Mouse (Mus musculus) cerebral cortex, adult 2 months (tissue): Measurements from ENCODE around the gene Apobec3.

Source experiments
- WGBS: fragments of 180-500 bp; shearing (Covaris S2); methylation state at CpG from one replicate; pipeline ENCODE4 v1.1.7; 2018; 5-methylcytosine and 5-hydroxymethylcytosine counted together

Apobec3 gene

DNA sequence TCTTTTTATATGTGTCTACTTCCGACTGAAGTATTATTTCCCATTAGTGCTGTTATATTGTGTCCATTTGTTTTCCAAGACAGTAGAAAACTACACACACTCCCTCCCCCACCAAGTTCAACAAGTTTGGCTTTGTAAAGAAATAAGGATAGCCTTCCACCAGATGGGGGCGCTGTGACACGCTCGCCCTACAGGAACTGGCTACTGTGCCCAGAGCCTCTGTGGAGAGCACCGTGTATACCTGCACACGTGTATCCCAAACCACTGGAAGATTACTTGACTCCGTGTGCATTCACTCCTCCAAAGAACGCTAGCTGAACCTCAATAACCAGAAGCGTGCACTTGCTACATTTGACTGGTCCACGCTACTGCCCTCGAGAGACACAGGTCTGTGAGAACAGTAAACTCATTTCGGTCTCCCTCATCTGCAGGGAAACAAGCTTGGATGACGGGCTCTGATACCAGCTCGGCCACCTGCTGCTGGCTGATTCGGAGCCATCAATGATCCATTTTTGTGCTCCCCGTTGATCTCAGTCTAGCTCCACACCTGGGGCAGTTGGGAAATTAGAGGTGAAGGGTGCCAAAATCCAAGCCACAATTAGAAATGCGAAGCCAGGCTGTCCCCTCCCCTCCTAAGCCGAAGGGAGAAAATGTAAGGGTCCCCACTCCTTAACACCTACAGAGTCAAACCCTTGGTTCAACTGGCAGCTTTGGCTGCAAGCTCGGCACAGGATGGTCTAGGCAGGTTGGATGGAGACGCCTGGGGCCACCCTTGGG lies at the start of gene Apobec3:
TSS of gene Apobec3 (plus strand) at position 224 of the 777 bp plus-strand sequence.
- WGBS = 5% methylated on average over 20 of the region's 20 CpGs

DNA sequence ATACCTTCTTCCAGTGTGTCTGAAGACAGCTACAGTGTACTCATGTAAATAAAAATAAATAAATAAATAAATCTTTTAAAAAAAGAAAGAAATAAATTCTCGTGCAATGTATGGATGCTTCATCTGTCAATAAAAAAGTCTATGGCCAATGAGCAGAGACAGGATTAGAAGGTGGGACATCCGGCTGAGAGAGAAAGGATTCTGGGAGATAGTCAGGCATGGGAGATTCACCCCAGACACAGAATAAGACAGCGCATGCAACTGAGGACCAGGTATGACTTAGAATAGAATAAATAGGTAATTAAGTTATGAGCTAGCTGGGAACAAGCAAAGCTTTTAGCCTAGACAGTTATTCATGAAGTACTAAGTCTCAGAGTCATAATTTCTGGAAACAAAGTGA lies 48.5 kb upstream of the Apobec3 start:
- 85% methylated on average over 3 of the region's 3 CpGs for WGBS

DNA sequence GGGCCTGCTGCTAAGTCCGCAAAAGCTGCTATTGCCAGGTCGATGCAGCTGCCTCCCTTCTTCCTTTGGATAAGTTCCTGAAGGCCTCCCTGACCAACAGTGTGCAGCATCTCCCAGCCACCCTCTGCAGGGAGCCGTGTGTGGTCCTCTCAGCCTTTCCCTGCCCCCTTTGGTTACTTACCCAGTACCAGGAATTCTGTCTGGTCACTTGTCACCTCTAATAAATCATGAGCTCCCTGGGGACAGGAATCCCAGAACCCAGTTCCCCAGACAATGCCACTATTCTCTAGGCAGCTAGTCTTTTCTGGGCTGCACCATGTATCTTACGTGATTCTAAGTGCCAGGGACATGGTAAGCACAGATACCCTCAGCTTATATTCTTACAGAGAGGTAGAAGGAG lies 45.5 kb upstream of the Apobec3 start:
- WGBS = 80% methylated on average over 4 of the region's 4 CpGs

DNA sequence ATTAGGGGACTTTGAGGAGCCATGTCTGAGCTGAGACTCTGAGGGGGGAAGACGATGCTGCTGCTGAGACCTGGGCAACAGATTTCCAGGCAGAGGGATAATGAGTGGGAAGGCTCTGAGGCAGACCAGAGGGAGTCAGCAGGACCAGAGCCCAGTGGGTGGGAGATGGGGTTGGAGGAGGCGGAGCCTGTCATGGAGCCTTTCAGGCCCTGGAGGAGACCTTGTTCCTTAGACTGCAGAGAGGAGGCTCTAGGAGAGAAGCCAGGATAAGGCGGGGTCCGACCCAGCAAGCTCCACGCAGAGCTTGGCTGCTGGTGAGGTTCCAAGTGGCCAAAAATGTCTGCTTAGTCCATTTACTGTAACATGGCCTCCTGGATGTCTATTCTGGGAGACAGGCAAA lies 44.4 kb upstream of the Apobec3 start:
- 21% methylated on average over 5 of the region's 5 CpGs for WGBS

DNA sequence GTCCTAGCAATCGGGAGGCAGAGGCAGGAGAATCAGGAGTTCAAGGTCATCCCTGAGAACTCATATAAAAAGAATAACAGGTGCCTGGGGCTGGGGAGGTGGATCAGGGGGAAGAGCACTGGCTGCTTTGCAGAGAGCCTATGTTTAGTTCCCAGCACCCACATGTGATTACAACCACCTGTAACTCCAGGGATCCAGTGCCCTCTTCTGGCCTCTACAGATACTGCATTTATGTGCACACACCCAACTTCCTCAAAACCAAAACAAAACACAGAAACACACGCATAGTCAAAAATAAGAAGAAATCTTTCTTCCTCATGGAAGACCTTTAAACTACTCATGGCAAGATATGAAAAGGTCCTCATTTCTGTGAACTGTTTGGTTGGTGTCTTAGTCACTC lies 41.3 kb upstream of the Apobec3 start:
- 95% methylated on average over 2 of the region's 2 CpGs for WGBS

DNA sequence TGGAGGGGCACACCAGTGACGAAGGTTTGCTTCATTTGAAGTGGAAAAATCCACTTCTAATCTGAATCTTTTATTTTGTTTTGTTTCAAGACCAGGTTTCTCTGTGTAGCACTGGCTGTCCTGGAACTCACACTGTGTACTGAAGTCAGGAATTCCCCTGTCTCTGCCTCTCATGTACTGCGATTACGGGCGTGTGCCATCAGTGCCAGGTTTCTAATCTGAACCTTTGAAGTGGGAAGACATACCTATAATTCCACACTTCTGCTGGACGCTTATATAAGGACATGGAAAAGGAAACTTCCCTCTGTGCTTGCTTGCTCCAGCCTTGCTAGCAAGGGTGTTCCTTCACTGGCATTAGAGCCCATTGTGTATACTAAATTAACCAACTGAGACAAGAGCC lies 32.5 kb upstream of the Apobec3 start:
- 80% methylated on average over 5 of the region's 5 CpGs for WGBS

DNA sequence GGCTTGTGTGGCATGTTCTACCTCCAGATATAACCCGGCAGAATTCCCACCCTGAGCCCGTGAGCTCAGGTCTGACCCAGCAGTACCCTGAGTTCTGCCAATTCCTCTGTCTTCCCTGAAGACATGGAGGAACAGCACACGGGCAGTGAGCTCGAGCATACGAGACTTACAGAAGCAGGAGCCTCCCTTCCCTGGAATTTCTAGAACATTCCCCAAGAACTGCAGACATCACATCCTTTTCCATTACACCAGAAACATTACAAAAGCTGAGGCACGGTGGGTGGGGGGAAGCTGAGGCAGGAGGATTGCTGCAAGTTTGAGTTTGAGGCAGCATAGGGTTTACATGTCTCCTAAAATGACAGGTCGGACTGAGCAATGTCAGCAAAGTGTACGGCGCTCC lies 31.6 kb upstream of the Apobec3 start:
- WGBS = 85% methylated on average over 9 of the region's 9 CpGs

DNA sequence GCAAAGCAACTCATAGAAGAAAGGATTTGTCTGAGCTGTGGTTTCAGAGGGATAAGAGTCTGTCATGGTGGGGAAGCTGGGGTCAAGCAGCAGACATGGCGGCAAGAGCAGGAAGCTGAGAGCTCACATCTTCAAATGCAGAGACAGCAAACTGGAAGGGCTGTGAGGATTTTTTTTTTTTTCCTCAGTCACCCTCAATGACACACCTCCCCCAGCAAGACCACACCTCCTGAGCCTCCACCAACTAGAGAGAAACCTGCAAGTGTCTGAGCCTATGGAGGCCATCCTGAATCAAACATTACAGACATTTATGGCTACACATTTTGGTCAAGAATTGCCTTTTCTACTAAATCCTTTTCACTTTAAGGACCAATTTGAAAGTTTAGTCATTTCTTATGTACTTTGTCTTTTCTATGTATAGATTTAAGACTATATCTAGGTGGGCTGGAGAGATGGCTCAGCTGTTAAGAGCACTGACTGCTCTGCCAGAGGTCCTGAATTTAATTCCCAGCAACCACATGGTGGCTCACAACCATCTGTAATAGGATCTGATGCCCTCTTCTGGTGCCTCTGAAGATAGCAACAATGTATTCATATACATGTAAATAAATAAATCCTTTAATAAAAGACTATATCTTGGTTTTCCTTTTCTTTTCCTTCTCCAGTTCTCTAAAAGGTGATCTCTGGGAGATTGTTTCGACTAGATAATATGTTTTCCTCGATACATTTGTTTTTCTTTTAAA lies 24.0 kb upstream of the Apobec3 start:
- WGBS = 91% methylated on average over 3 of the region's 3 CpGs

DNA sequence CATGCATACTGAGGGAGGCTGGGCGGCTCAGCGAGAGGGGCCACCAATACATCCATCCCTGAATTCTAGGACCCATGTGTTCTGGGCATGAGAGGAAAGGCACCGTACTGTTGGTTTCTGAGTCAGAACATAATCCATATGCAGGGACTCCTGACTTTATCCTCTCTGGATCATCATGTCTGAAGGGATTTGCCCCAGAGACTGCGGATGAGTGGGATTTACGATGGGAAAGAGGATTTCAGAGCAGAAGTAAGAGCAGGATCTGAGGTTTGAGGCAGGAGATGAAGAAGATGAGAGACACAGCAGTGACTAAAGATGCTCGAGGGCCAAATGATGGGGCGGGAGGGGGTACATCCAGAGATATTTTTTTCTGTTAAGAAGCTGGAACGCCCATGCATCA lies 17.9 kb upstream of the Apobec3 start:
- 89% methylated on average over 8 of the region's 8 CpGs for WGBS

DNA sequence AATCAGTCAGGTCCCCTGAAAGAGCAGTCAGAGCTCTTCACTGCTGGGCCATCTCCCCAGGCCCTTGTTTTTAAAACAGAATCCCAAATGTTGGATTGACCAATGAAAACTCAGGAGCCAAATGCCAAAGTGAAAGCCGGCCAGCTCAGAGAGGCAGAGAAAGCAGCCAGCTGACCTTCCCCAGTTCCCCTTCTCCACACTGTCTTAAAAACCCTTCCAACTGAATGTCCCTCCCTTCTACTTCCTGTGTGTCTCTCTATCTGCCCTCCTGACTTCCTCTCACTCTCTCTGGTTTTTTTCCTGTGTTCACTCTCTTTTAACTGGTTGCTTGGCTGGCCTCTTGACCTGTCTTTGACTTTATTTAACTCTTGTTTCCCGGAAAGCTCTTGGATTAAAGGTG lies 17.5 kb upstream of the Apobec3 start:
- 70% methylated on average over 2 of the region's 2 CpGs for WGBS

DNA sequence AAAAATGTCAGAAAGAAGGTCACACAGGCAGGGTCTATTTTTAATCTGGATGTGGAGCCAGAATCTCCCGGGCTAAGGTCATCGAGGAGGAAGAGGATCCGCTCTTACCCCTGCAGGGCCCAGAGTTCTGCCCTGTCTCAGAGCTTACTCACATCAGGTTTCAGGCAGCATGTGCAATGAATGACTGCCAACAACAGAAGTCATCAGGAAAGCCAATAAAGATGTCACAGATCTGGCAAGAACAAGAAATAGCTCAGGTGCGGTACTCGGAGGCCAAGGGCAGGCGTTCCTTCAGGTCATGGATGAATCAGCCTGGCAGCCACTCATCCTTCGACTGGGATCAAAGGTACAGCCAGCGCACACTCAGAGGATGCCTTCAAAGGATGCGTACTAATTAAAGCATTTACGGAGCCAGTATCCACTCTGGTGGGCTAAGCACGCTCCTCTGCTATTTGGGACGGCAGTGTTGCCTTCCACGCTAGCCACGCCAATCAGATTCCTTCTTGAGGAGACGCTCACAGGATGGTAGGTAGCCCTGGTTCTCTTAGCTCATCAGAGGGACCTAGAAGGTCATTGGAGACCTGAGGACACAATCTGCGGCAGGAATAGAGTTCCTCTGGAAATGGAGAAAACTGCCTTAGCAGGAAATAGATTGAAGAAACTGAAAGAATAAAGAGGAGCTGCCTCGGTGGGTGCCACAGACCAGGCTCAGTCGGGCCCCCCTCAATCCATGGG lies 16.0 kb upstream of the Apobec3 start:
- WGBS = 86% methylated on average over 18 of the region's 18 CpGs

DNA sequence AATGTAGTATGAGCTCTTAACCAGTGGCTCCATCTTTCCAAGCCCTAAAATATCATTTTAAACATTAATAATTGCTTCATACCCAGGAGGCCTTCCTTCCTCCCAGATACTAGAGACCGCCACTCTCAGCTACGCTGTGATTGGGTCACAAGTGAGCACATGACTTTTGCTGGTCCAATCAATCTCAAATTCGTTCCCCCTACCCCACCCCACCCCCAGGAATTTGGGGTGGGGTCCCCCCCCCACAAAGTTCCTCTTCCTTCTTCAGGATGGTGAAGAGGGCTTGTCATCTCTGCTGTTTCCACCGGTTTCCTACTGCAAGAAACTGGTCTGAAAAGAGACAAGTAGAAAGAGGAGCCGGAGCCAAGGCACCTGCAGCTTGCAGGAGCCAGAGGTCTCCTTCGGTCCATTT lies 12.7 kb upstream of the Apobec3 start:
- WGBS = 64% methylated on average over 6 of the region's 6 CpGs

DNA sequence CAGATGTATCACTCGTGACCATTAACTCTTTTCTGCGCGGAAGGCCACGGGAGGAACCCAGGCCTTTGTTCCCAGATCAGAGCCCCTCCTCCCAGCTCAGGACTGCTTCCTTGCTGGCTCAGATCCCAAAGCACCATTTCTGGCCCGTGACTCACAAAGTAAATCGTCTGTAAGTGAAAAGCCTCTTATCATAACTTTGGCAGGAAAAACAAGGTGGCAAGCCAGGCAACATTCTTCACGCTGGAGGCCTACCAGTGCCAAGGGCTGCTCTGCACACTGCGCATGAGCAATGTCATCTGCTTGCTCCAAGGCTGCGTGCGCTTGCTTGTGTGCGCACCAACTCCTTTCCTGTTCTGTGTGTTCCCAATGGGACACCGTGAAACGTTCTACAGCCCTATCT lies 12.1 kb upstream of the Apobec3 start:
- 13% methylated on average over 13 of the region's 13 CpGs for WGBS

DNA sequence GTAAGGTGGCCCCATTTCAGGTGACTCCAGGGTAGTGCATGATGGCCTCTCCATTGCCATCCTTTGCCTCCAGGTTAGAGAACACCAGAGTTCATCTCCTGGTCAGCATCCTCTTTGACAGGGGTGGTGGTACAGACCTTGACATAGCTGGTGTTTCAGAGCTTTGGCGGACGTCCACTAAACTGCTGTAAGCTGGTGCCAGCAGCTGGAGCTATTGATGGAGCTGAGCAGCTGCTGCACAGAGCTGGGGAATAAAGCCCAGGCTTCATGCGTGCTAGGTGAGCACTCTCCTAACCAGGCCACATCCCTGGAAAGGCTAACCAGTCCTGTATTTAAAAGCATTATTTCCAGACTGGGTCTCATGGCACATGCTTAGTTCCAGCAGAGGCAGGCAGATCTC lies 11.0 kb upstream of the Apobec3 start:
- 74% methylated on average over 3 of the region's 3 CpGs for WGBS

DNA sequence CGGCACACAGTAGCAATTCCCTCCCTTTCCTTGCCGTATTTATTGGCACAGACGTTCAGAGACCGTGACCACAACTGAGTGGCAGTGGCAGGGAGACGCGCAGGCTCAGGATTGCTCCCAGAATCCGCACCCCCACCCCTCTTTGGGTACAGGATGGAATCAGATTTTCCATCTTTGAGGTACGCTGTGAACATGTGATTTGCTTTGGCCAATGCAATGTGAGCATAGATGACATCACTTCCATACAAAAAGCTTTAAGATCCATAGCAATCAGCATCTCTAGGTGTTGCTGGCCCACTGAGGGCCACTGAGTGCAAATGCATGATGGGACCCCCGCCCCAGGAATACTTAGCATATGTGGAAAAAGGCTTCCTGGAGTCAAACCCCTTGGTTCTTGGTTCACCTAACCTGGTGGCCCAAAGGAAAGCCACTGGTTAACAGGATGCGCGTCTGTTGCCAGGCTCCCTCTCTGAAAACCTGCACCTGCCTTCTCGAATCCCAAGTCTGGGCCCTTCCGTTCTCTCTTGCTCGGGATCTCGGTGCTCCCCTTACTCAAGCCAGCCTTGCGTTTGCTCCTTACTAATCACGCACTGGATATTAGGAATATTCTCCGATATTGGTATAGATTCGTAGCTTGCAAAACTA lies 8.7 kb upstream of the Apobec3 start:
- 12% methylated on average over 19 of the region's 19 CpGs for WGBS

DNA sequence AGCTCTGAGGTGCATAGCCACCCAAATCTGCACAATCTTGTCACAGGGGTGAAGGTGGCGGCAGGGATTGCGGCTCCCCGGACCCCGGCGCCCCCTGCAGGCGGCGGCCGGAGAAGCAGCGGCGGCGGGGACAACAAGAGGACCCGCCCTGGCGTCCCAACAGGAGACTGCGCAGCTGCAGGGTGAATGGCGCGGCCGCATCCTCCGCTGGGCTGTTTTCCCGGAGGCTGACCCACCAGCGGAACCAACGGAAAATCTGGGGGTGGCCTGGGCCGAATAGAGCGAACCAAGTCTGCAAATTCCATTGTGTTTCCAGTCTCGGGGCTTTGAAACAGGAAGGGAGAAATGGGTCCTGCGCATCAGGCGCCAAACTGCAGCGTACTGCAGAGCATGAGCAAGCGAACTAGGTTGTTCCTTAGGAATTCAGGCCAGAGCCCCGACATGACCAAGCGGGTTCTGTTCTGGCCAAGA lies 8.1 kb upstream of the Apobec3 start:
- under 1% methylated on average over 30 of the region's 30 CpGs for WGBS

DNA sequence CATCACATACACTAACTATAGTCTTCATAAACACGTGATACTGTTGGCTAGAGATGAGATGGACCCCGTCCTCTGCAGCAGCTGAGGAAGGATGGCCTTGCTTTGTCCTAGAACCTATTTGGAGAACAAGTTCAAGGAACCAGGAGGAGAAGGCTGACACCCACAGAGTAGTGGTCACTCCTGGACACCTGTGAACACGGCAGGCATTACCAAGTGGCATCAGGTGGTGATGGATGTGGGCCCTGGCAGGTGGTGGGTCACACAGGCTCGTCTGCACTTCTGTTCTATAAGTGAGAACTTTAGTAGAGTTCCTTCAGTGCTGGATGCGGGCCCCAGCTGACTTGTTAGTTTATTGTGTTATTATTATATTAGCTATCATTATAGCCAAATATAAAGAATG lies 6.6 kb upstream of the Apobec3 start:
- WGBS = 70% methylated on average over 5 of the region's 5 CpGs

DNA sequence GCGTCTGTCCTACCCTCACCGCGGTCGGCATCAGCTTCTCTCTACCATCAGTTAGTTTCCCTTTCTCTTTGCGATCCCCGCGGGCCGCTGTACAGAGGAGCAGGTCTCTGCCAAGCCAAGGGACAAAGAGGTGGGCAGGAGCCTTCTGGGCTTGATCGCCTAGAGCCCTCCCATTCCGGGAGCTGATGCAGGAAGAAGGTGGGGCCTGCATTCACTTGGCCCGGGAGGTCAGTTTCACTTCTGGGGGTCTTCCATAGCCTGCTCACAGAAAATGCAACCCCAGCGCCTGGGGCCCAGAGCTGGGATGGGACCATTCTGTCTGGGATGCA lies 718 bp downstream of the Apobec3 start:
- 24% methylated on average over 12 of the region's 12 CpGs for WGBS

DNA sequence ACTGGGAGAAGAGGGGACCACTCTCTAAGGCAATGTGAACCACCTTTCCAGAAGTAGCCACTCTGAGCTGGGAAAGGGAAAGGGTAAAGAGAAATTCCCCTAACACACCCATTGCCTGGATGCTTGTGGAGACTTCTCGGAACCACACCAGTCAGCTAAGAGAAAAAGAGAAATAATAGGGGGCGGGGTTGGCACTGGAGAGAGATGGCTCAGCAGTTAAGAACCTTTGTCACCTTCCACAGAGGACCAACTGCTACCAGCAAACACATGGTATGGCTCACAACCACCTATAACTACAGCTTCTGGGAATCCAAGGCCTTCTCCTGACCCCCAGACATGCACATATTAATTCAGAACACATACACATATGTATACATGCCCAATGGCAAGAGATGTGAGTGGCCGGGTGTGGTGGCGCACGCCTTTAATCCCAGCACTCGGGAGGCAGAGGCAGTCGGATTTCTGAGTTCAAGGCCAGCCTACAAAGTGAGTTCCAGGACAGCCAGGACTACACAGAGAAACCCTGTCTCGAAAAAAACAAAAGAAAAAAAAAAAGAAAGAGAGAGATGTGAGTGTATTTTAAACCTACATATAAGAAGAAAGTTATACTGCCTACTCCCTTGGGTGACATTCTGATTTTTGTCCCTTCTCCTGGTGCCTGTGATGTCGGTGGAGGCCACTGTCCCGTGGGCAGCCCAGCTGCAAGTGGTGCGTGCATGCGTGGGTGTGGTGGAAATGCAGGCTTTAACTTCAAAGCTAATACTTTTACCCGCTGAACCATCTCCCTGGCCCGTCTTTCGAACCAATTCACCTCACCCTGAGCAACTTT lies 1.8 kb downstream of the Apobec3 start:
- 83% methylated on average over 15 of the region's 15 CpGs for WGBS

DNA sequence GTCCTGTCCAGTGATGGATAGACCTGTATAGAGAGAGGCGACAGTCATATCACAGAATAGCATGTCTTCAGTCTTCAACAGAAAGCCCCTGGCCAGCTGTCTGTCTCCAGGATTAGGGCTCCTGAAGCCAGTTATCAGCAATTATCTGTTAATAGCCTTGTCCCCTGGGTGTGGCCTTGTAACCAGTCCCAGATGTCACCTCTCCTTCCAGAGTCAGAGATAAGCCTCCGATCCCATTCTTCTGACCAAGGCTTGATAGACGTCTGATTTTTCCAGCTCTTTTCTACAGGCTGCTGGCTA lies 2.3 kb downstream of the Apobec3 start:
- WGBS = 87% methylated on average over 3 of the region's 3 CpGs

DNA sequence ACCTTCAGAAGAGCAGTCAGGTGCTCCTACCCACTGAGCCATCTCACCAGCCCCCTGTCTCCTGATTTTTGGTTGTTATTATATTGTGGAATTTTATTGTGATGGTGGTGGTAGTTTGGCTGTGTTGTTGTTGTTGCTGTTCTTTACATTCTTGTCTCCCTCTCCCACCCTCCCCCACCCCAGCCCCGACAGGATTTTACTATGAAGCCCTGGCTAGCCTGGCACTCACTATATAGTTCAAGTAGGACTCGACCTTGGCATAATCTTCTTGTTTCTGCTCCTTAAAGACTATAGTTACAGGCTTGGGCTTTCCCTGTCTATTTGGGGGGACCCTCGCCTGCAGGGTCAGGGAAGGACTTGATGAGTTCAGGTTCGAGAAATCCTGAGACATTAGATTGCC lies 2.9 kb downstream of the Apobec3 start:
- WGBS = 86% methylated on average over 4 of the region's 4 CpGs
